In genomic region chr2:31172536-31172935, GRCm38 (mm10) we compare ENCODE assay signal across 13 mouse cellular contexts. TPM values are rescaled to one million over a fixed set of nuclear protein-coding genes. Genes with fewer than 3 reads are reported as not detected.
A peak's percentile ranks its signal among the peaks of the same experiment; 100 is the strongest.
DNase-seq lines count a peak whose midpoint lies in the region; ATAC-seq and TF ChIP-seq lines count a peak whose summit lies in the region.
"Had no signal": no experiment of that assay in that cellular context is flagged by ENCODE, and none has a peak within 500 bp of the region (broad histone marks: within the 10 kb centered on the region; RNA-seq: fewer than 3 reads in every experiment).

No protein-coding gene starts in this region.

- H3K27me3 ChIP-seq in CH12.LX (replicated peaks): no peaks in the 10 kb centered on the region
- H3K27me3 ChIP-seq in liver, embryonic 13.5 days: no peaks in the 10 kb centered on the region
- H3K27me3 ChIP-seq: neural tube, embryonic 12.5 days had no signal

- in situ Hi-C loops in CH12.LX (cut with MboI; ENCODE audit: low pct_ligation_motif_present, low pct_unique_long_range_greater_than_20kb, low sequenced_read_pairs): no loop called here

- peaks cover 83 to 93% of the 10 kb centered on the region in 2 experiments for H3K36me3 ChIP-seq in CH12.LX (replicated peaks in 1 of 2; ENCODE audit: control insufficient read depth in 1 of 2, insufficient read depth in 1 of 2, low read length in 1 of 2)
- peaks cover 95% of the 10 kb centered on the region for H3K36me3 ChIP-seq in liver, embryonic 13.5 days

- no peak for ATAC-seq in liver, embryonic 13.5 days (ENCODE audit: low read depth)
- no peak for ATAC-seq in erythroid progenitor cell, adult 5-6 weeks (replicated peaks; ENCODE audit: low FRiP score, poor library complexity, severe bottlenecking)

- no peak overlapping the region for H3K4me3 ChIP-seq in gastrocnemius, adult 2 months
- H3K4me3 ChIP-seq in layer of hippocampus, adult 2 months: no peak overlapping the region
- no peak overlapping the region for H3K4me3 ChIP-seq in CH12.LX (replicated peaks in 1 of 3; ENCODE audit: low read depth in 2 of 3, low read length in 2 of 3, poor library complexity in 1 of 3)
- no peak overlapping the region for H3K4me3 ChIP-seq in liver, embryonic 13.5 days (replicated peaks)
- H3K4me3 ChIP-seq: neural tube, embryonic 12.5 days had no signal

- H3K9me3 ChIP-seq in CH12.LX (replicated peaks; ENCODE audit: low read length): no peaks in the 10 kb centered on the region
- no peaks in the 10 kb centered on the region for H3K9me3 ChIP-seq in liver, embryonic 13.5 days (replicated peaks)
- H3K9me3 ChIP-seq: neural tube, embryonic 12.5 days had no signal

- no peak for TF ChIP-seq EP300 in CH12.LX (IDR thresholded peaks at IDR 0.05; ENCODE audit: low read length)

- TF ChIP-seq POLR2A in CH12.LX (IDR thresholded peaks at IDR 0.05; ENCODE audit: low read depth, low read length): no peak

- peak; percentile 32; the same call in 1 of the 2 replicates for TF ChIP-seq CTCF in gastrocnemius, adult 2 months (IDR thresholded peaks at IDR 0.05)
- TF ChIP-seq CTCF in layer of hippocampus, adult 2 months (conservative IDR thresholded peaks at IDR 0.05): peak; percentile 60
- TF ChIP-seq CTCF in CH12.LX (conservative IDR thresholded peaks at IDR 0.05 in 1 of 2, IDR thresholded peaks at IDR 0.05 in 1 of 2; ENCODE audit: low read depth in 2 of 2, low read length in 2 of 2): peak in 1 of 2 experiments; percentile 64; a peak in 2 of 4 replicates

- H3K9ac ChIP-seq in CH12.LX (ENCODE audit: insufficient read depth, low read depth): no peak overlapping the region
- H3K9ac ChIP-seq in liver, embryonic 13.5 days: no peak overlapping the region
- H3K9ac ChIP-seq: neural tube, embryonic 12.5 days had no signal

- peaks cover 0 to 12% of the 10 kb centered on the region in 2 experiments; a peak in 2 of 4 replicates for H3K4me1 ChIP-seq in CH12.LX (ENCODE audit: control insufficient read depth in 1 of 2, insufficient read depth in 2 of 2)
- peaks cover 19% of the 10 kb centered on the region for H3K4me1 ChIP-seq in liver, embryonic 13.5 days (replicated peaks)
- H3K4me1 ChIP-seq: neural tube, embryonic 12.5 days had no signal

- DNase-seq in gastrocnemius, adult 2 months: no peak
- DNase-seq in gastrocnemius, postnatal 25 days: no peak
- no peak for DNase-seq in layer of hippocampus, adult 2 months (ENCODE audit: low spot score in 2 of 2)
- DNase-seq in layer of hippocampus, adult 9-11 months: no peak
- no peak for DNase-seq in CH12.LX (ENCODE audit: extremely low read depth)
- DNase-seq in liver, embryonic 13.5 days: no peak
- no peak for DNase-seq in spleen, adult 18-20 months
- DNase-seq: adrenal gland, adult 8-10 months; cerebellum, adult 18-20 months; right cerebral cortex, postnatal 25 days; thymus, adult 18-20 months had no signal

- WGBS in liver, embryonic 13.5 days (ENCODE audit: insufficient replicate concordance): 81% methylated on average over 5 of the region's 5 CpGs

- no peak overlapping the region for H3K27ac ChIP-seq in gastrocnemius, adult 2 months
- 0 out of 2 replicates have a peak overlapping the region, but pooled peaks have one; percentile 68 for H3K27ac ChIP-seq in layer of hippocampus, adult 2 months
- no peak overlapping the region for H3K27ac ChIP-seq in CH12.LX (ENCODE audit: insufficient read depth, low read depth)
- peak overlapping the region; percentile 10; the same call in 1 of the 2 replicates for H3K27ac ChIP-seq in liver, embryonic 13.5 days
- H3K27ac ChIP-seq: neural tube, embryonic 12.5 days had no signal

- intact Hi-C loops in gastrocnemius, adult 2 months (cut with DNase I): no loop called here

- dilution Hi-C loops in CH12.LX (cut with MboI; ENCODE audit: extremely low pct_ligation_motif_present, extremely low pct_unique_long_range_greater_than_20kb, low sequenced_read_pairs): no loop called here

- peak; percentile 6 for TF ChIP-seq RAD21 in CH12.LX (IDR thresholded peaks at IDR 0.05; ENCODE audit: low read depth, low read length)

- no peaks in the 10 kb centered on the region for H3K79me2 ChIP-seq in CH12.LX (replicated peaks; ENCODE audit: control insufficient read depth, extremely low read depth, insufficient read depth, poor library complexity, severe bottlenecking)

- no peak overlapping the region for H3K4me2 ChIP-seq in CH12.LX (ENCODE audit: insufficient read depth, low read depth, poor library complexity, severe bottlenecking)
- no peak overlapping the region for H3K4me2 ChIP-seq in liver, embryonic 13.5 days
- H3K4me2 ChIP-seq: neural tube, embryonic 12.5 days had no signal

TF ChIP-seq in CH12.LX, 34 proteins besides CTCF, POLR2A, EP300 and RAD21:
- TF ChIP-seq PAX5 (IDR thresholded peaks at IDR 0.05; ENCODE audit: low read length): no peak
- TF ChIP-seq NRF1 (IDR thresholded peaks at IDR 0.05; ENCODE audit: low read depth, low read length): no peak
- TF ChIP-seq MYC (IDR thresholded peaks at IDR 0.05; ENCODE audit: low read depth, low read length): peak; percentile 68; the same call in 1 of the 2 replicates
- TF ChIP-seq ETS1 (conservative IDR thresholded peaks at IDR 0.05; ENCODE audit: low read depth, low read length): no peak
- TF ChIP-seq TCF12 (IDR thresholded peaks at IDR 0.05; ENCODE audit: low read depth, low read length): no peak
- TF ChIP-seq MEF2A (IDR thresholded peaks at IDR 0.05; ENCODE audit: borderline replicate concordance, low read depth, low read length): no peak
- TF ChIP-seq BHLHE40 (IDR thresholded peaks at IDR 0.05; ENCODE audit: low read depth, low read length): no peak
- TF ChIP-seq USF2 (conservative IDR thresholded peaks at IDR 0.05; ENCODE audit: low read depth, low read length): no peak
- no peak for TF ChIP-seq IRF4 (IDR thresholded peaks at IDR 0.05; ENCODE audit: low read depth, low read length)
- TF ChIP-seq MAZ (IDR thresholded peaks at IDR 0.05; ENCODE audit: low read depth, low read length): no peak
- peak; percentile 38; the same call in 1 of the 2 replicates for TF ChIP-seq SMC3 (IDR thresholded peaks at IDR 0.05; ENCODE audit: low read depth, low read length)
- TF ChIP-seq UBTF (IDR thresholded peaks at IDR 0.05; ENCODE audit: low read depth, low read length): no peak

RNA-seq across cellular contexts. Expression of gene Gpr107, which starts 20.4 kb away (rescaled TPM):
- total RNA-seq in gastrocnemius, adult 2 months (2021): 10 to 100 TPM; 24.5 to 29.0 TPM
- 10 to 100 TPM; 24.1 to 24.8 TPM for total RNA-seq in gastrocnemius, postnatal 25 days (2021)
- 10 to 100 TPM; 50.5 to 53.1 TPM for total RNA-seq in layer of hippocampus, adult 2 months (2021)
- 22.7 and 24.6 TPM in 2 replicates for total RNA-seq in CH12.LX (2012; rRNA removed)
- 24.9 and 27.8 TPM in 2 replicates for total RNA-seq in CH12.LX (2014; rRNA removed)
- polyA plus RNA-seq in CH12.LX (2012; ENCODE audit: insufficient read length, low read depth): 19.6 and 25.7 TPM in 2 replicates
- 11.8 and 14.1 TPM in 2 replicates for polyA plus RNA-seq in liver, embryonic 13.5 days (2015; fragmentation: Nextera tagmentation; extraction: Ambion mirVana)
- total RNA-seq in erythroid progenitor cell, adult 5-6 weeks (2015; ENCODE audit: low replicate concordance): 15.1 and 24.7 TPM in 2 replicates
- total RNA-seq in erythroid progenitor cell, adult 5-6 weeks (2017; ENCODE audit: low replicate concordance): 6.4 and 8.9 TPM in 2 replicates

RNA-seq across cellular contexts. Expression of gene Fnbp1, which starts 30.7 kb away (rescaled TPM):
- total RNA-seq in gastrocnemius, adult 2 months (2021): 10 to 100 TPM in 1 of 2 experiments, 1 to 10 TPM in 1; 7.9 to 13.2 TPM
- 10 to 100 TPM; 10.1 to 10.9 TPM for total RNA-seq in gastrocnemius, postnatal 25 days (2021)
- 100 to 1,000 TPM; 113 to 120 TPM for total RNA-seq in layer of hippocampus, adult 2 months (2021)
- total RNA-seq in CH12.LX (2012; rRNA removed): 39.2 and 50.5 TPM in 2 replicates
- total RNA-seq in CH12.LX (2014; rRNA removed): 20.7 and 29.6 TPM in 2 replicates
- 133 and 147 TPM in 2 replicates for polyA plus RNA-seq in CH12.LX (2012; ENCODE audit: insufficient read length, low read depth)
- 5.7 and 6.9 TPM in 2 replicates for polyA plus RNA-seq in liver, embryonic 13.5 days (2015; fragmentation: Nextera tagmentation; extraction: Ambion mirVana)
- total RNA-seq in erythroid progenitor cell, adult 5-6 weeks (2015; ENCODE audit: low replicate concordance): 3.8 and 19.1 TPM in 2 replicates
- 5.8 and 9.1 TPM in 2 replicates for total RNA-seq in erythroid progenitor cell, adult 5-6 weeks (2017; ENCODE audit: low replicate concordance)

Comparison
In these comparisons a context has a peak if more than half of its experiments do, and no peak if none do; other contexts are left out.
1. H3K27ac ChIP-seq: peak in layer of hippocampus, adult 2 months (single experiment) and liver, embryonic 13.5 days (single experiment); none in gastrocnemius, adult 2 months (single experiment) and CH12.LX (single experiment).